Mouse (Mus musculus) stomach, postnatal 0 days (tissue): ENCODE data around the gene Bbs10. TPM values are rescaled to one million over a fixed set of nuclear protein-coding genes. Genes with fewer than 3 reads are reported as not detected.

Experiments used
- ATAC-seq: fragments of 200-750 bp; cut with Nextera tagmentation; 2 replicates; pipeline ENCODE4 v1.8.0; 2017; ENCODE audit not compliant: low FRiP score, low TSS enrichment
- DNase-seq: peaks from one replicate; pipeline ENCODE4 v3.0.0-alpha.2; 2016; ENCODE audit warnings: low spot score
- H3K27ac ChIP-seq: fragments of 300-500 bp; sonication (generic); replicated peaks from 2 replicates; pipeline ENCODE4 v1.5.1; 2014; ENCODE audit warnings: mild to moderate bottlenecking, control low read depth
- H3K27me3 ChIP-seq: fragments of 300-500 bp; sonication (generic); 2 replicates; pipeline ENCODE4 v1.6.1; 2014; ENCODE audit warnings: low read length; ENCODE audit not compliant: control insufficient read depth, insufficient read depth
- H3K36me3 ChIP-seq: fragments of 300-500 bp; sonication (generic); 2 replicates; pipeline ENCODE4 v1.6.1; 2014; ENCODE audit warnings: low read length, mixed read lengths; ENCODE audit not compliant: control insufficient read depth, insufficient read depth
- H3K4me1 ChIP-seq: fragments of 300-500 bp; sonication (generic); replicated peaks from 2 replicates; pipeline ENCODE4 v1.6.1; 2014; ENCODE audit warnings: antibody characterized with exemption; ENCODE audit not compliant: control insufficient read depth, insufficient read depth
- H3K4me2 ChIP-seq: fragments of 300-500 bp; sonication (generic); replicated peaks from 2 replicates; pipeline ENCODE4 v1.6.1; 2014; ENCODE audit warnings: low read depth, mild to moderate bottlenecking, control low read depth, moderate library complexity
- H3K4me3 ChIP-seq: fragments of 300-500 bp; sonication (generic); 2 replicates; pipeline ENCODE4 v1.5.1; 2014; ENCODE audit warnings: low read depth, low read length, control low read depth
- H3K9ac ChIP-seq: fragments of 300-500 bp; sonication (generic); 2 replicates; pipeline ENCODE4 v1.6.1; 2014; ENCODE audit warnings: mild to moderate bottlenecking, low read length, control low read depth, mixed read lengths
- H3K9me3 ChIP-seq: fragments of 300-500 bp; sonication (generic); 2 replicates; pipeline ENCODE4 v1.6.1; 2016; ENCODE audit warnings: low read length; ENCODE audit not compliant: control insufficient read depth
- CTCF ChIP-seq: IDR thresholded peaks from 2 replicates; pipeline ENCODE4 v1.5.1; 2016; ENCODE audit warnings: antibody characterized with exemption, low read depth, mild to moderate bottlenecking, moderate library complexity
- EP300 ChIP-seq: optimal IDR thresholded peaks from 2 replicates; pipeline ENCODE3; 2016; ENCODE audit warnings: antibody characterized with exemption
- WGBS: fragments of 180-500 bp; shearing (Covaris S2); extraction: QIAGEN DNeasy Blood & Tissue Kit; methylation state at CpG from one replicate; pipeline ENCODE4 v1.1.7; 2014; 5-methylcytosine and 5-hydroxymethylcytosine counted together
- polyA plus RNA-seq: library from polyadenylated mRNA; unstranded; fragments of >200 nt; fragmentation: Nextera tagmentation; extraction: Ambion mirVana; gene quantifications from 2 replicates; pipeline ENCODE4 v1.2.1, GENCODE M21; 2015

Gene Bbs10
- polyA plus RNA-seq, 1 experiment from 2014 or later, result 1.5 TPM

GRCm38 (mm10) chr10:111334902-111335301, 36.4 kb downstream of the Bbs10 start:
- WGBS, result 94% methylated on average over 2 of the region's 2 CpGs
- Histone ChIP-seq H3K27ac (no peak overlapping the region), H3K36me3 (no peaks in the 10 kb centered on the region), H3K4me2 (no peak overlapping the region), H3K4me3 (no peak overlapping the region), H3K9me3 (no peaks in the 10 kb centered on the region), H3K27me3 (no peaks in the 10 kb centered on the region), H3K9ac (no peak overlapping the region), H3K4me1 (no peaks in the 10 kb centered on the region)
- no peak for TF ChIP-seq CTCF
- TF ChIP-seq EP300, result no peak
- no peak for DNase-seq
- no peak for ATAC-seq

DNA sequence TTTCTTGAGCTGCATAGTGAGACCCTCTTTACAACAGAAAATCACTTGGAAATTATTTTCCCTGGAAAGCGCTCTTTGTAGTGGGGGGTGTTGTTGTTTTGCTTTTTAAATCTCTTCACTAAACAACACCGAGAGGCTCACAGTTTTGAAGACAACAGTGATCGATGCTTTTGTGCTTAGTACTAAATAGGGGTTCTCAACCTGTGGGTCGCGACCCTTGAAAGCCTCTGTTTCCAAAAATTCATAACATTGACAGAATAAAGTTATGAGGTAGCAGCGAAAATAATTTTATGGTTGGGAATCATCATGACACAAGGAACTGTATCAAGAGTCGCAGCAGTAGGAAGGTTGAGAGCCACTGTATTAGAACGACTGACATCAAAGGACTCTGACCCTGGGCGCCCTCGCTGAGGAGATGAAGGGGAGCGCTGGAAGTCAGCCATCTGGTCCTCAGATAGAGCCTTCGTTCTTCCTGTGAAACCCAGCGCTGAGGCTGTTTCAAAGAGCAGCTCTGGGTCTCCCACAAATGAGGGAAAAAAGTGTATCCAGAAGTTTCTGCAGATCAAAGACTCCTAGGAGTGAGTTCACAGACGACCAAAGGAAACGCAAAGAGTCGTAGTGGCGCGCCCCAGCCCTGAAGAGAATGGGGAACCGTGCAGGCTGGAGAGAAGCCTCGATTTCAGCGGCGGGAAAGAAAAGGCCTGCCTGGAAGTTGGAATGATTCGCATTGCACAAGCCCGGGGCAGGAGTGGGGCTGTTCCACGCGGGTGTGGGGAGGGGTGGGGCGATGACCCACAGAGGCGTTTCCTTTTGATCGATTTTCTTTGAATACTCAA, 37.3 kb downstream of the Bbs10 start:
- no peak overlapping the region for H3K27ac ChIP-seq
- TF ChIP-seq CTCF (no peak), EP300 (no peak)
- no peaks in the 10 kb centered on the region for H3K4me1 ChIP-seq
- H3K36me3 ChIP-seq, result no peaks in the 10 kb centered on the region
- DNase-seq (peak; percentile 38), ATAC-seq (no peak)
- peak overlapping the region; percentile 15 for H3K4me3 ChIP-seq
- no peaks in the 10 kb centered on the region for H3K27me3 ChIP-seq
- H3K9ac ChIP-seq, result peak overlapping the region; percentile 18
- H3K9me3 ChIP-seq, result no peaks in the 10 kb centered on the region
- 18% methylated on average over 29 of the region's 29 CpGs for WGBS
- H3K4me2 ChIP-seq, result peak overlapping the region; percentile 47

DNA sequence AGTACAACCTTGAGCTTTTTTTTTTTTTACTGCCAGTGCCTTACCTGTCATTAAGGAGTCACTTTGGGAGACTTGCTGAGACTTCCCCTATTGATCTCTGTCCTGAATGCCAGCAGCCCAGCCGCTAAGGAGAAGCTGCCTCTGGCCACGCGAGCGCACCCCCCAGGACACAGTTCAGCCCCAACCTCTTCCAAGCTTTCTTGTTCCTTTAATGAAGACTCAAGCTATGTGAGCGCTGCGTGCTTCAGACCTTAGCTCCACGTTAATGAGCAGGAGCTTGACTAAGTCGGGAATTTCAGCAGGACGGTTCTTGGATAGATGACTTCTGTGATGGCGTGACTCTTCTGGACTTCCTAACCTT, 37.9 kb downstream of the Bbs10 start:
- Histone ChIP-seq H3K4me2 (peak overlapping the region; percentile 47), H3K27me3 (no peaks in the 10 kb centered on the region), H3K36me3 (no peaks in the 10 kb centered on the region), H3K27ac (no peak overlapping the region), H3K4me1 (no peaks in the 10 kb centered on the region), H3K9me3 (no peaks in the 10 kb centered on the region), H3K9ac (no peak overlapping the region), H3K4me3 (peak overlapping the region; percentile 15)
- no peak for TF ChIP-seq CTCF
- TF ChIP-seq EP300, result no peak
- ATAC-seq (no peak), DNase-seq (no peak)
- WGBS, result 19% methylated on average over 10 of the region's 10 CpGs

DNA sequence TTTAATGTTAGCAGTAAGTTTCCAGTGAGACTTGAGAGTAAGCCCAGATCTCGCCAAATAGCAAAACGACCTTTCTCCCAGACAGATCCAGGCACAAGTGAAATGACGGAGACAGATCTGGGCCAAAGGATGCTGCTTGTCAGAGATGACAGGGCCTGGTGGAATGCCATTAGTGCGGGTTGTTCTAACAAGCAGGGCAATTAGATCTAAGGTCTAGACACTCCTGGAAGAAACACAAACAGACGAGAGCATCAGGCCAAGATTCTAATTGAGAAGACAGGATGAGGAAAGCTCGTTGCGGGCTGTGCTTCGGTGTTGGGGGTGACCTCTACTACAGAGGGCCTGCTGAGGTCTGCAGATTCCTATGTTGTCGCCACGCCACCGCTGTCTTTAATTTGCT, 40.8 kb downstream of the Bbs10 start:
- Histone ChIP-seq H3K4me3 (no peak overlapping the region), H3K27ac (no peak overlapping the region), H3K27me3 (no peaks in the 10 kb centered on the region), H3K9ac (no peak overlapping the region), H3K4me2 (no peak overlapping the region), H3K4me1 (no peaks in the 10 kb centered on the region), H3K9me3 (no peaks in the 10 kb centered on the region), H3K36me3 (no peaks in the 10 kb centered on the region)
- 67% methylated on average over 11 of the region's 11 CpGs for WGBS
- DNase-seq (no peak), ATAC-seq (no peak)
- TF ChIP-seq EP300 (no peak), CTCF (no peak)

DNA sequence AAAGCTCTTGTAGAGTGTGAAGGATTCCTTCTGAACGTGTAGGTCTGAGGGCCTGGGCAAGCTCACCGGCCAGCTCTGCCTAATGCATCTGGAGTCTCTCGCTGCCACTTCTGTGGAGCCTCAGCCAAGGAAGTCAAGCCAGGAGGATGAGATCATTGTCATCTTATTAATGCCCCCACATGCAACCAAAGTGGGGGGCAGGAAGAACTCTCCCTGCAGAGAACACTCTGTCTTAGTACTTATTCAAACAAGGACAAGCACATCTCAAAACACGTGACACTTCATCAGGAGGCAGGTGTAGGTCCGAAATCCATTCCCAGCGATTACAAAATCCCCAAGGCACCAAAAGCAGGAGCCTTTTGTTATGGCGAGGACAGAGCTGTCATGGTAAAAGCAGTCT, 43.3 kb downstream of the Bbs10 start:
- ATAC-seq, result no peak
- TF ChIP-seq CTCF, result no peak
- no peak for TF ChIP-seq EP300
- DNase-seq, result no peak

DNA sequence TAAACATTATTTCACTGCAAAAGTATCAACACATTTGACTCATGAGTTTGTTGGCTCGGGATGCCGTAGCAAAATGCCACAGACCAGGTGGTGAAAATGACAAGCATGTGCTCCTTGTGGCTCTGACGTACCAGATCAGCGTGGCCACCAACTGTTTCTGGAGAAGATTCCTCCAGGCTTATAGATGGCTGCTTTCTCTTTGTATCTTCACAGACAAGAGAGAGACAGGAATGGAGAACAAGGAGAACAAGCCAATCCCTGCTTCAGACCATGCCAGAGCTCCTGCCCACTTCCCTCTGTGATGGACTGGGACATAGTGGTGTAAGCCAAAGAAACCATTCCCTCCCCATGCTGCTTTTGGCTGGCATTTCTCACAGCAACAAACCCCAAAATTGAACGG, 45.1 kb downstream of the Bbs10 start:
- Histone ChIP-seq H3K4me1 (no peaks in the 10 kb centered on the region), H3K4me3 (no peak overlapping the region), H3K27me3 (no peaks in the 10 kb centered on the region), H3K9ac (no peak overlapping the region), H3K27ac (no peak overlapping the region), H3K36me3 (no peaks in the 10 kb centered on the region), H3K9me3 (no peaks in the 10 kb centered on the region), H3K4me2 (no peak overlapping the region)
- DNase-seq, result no peak
- TF ChIP-seq EP300 (no peak), CTCF (no peak)
- ATAC-seq, result no peak
- 61% methylated on average over 5 of the region's 5 CpGs for WGBS

More for the DNA sequence above, 43.3 kb downstream of the Bbs10 start:
- H3K4me3 ChIP-seq, result no peak overlapping the region
- H3K27ac ChIP-seq, result no peak overlapping the region
- no peak overlapping the region for H3K4me2 ChIP-seq
- no peaks in the 10 kb centered on the region for H3K9me3 ChIP-seq
- H3K36me3 ChIP-seq, result no peaks in the 10 kb centered on the region
- 64% methylated on average over 7 of the region's 7 CpGs for WGBS
- no peak overlapping the region for H3K9ac ChIP-seq
- H3K4me1 ChIP-seq, result no peaks in the 10 kb centered on the region
- no peaks in the 10 kb centered on the region for H3K27me3 ChIP-seq
